Mouse (Mus musculus) limb, embryonic 15.5 days (tissue): ENCODE results near the gene Cacna2d3. TPM values are rescaled to one million over a fixed set of nuclear protein-coding genes. Genes with fewer than 3 reads are reported as not detected.

ENCODE experiments used
- ATAC-seq: fragments of 200-750 bp; cut with Nextera tagmentation; 2 replicates; pipeline ENCODE4 v1.8.0; 2017; ENCODE audit warnings: low read depth, moderate TSS enrichment; ENCODE audit not compliant: insufficient number of reproducible peaks, low FRiP score, low TSS enrichment
- H3K27ac ChIP-seq: fragments of 300-500 bp; sonication (generic); 2 replicates; pipeline ENCODE4 v1.5.1; 2015; ENCODE audit warnings: moderate library complexity, mild to moderate bottlenecking, inconsistent platforms
- H3K27me3 ChIP-seq: fragments of 300-500 bp; sonication (generic); 2 replicates; pipeline ENCODE4 v1.6.1; 2015; ENCODE audit warnings: inconsistent platforms
- H3K36me3 ChIP-seq: fragments of 300-500 bp; sonication (generic); 2 replicates; pipeline ENCODE4 v1.6.1; 2015; ENCODE audit warnings: inconsistent platforms
- H3K4me1 ChIP-seq: fragments of 300-500 bp; sonication (generic); 2 replicates; pipeline ENCODE4 v1.6.1; 2015; ENCODE audit warnings: inconsistent platforms
- H3K4me2 ChIP-seq: fragments of 300-500 bp; sonication (generic); 2 replicates; pipeline ENCODE4 v1.6.1; 2015; ENCODE audit warnings: mild to moderate bottlenecking, inconsistent platforms
- H3K4me3 ChIP-seq: fragments of 300-500 bp; sonication (generic); 2 replicates; pipeline ENCODE4 v1.5.1; 2015; ENCODE audit warnings: mild to moderate bottlenecking, inconsistent platforms
- H3K9ac ChIP-seq: fragments of 300-500 bp; sonication (generic); 2 replicates; pipeline ENCODE4 v1.6.1; 2015; ENCODE audit warnings: inconsistent platforms
- H3K9me3 ChIP-seq: fragments of 300-500 bp; sonication (generic); 2 replicates; pipeline ENCODE4 v1.6.1; 2016; ENCODE audit warnings: inconsistent platforms
- WGBS: fragments of 180-500 bp; shearing (Covaris S2); methylation state at CpG from one replicate; pipeline ENCODE4 v1.1.7; 2015; 5-methylcytosine and 5-hydroxymethylcytosine counted together
- polyA plus RNA-seq: library from polyadenylated mRNA; unstranded; fragments of >200 nt; fragmentation: Nextera tagmentation; extraction: Ambion mirVana; gene quantifications from 2 replicates; pipeline ENCODE4 v1.2.1, GENCODE M21; 2015

Gene Cacna2d3
- polyA plus RNA-seq, 1 experiment from 2014 or later, result 7.2 TPM

DNA sequence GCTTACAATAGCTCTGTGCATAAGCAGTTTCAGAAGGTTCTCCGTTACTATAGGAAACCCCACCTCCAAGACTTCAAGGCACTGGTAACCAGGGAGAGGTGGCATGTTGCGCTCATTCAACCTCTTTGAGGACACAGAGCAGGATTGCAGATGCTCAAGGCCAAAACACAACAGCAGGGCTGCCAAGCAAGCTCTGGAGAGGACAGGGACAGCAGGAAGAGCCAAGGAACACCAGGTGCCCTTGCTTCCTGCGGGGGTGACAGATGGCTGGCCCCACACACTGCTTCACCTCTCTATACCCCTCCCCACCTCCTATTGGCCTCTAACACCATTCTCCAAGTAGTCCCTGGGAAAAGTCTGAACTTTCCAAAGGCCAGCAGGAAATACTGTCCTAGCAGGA, 9.0 kb downstream of the Cacna2d3 start:
- WGBS, result 79% methylated on average over 3 of the region's 3 CpGs
- no peaks in the 10 kb centered on the region for H3K36me3 ChIP-seq
- no peak overlapping the region for H3K9ac ChIP-seq
- no peaks in the 10 kb centered on the region for H3K9me3 ChIP-seq
- H3K4me2 ChIP-seq, result no peak overlapping the region
- no peak overlapping the region for H3K4me3 ChIP-seq
- ATAC-seq, result no peak
- peaks cover 23% of the 10 kb centered on the region; the same call in 1 of the 2 replicates for H3K27me3 ChIP-seq
- no peaks in the 10 kb centered on the region for H3K4me1 ChIP-seq
- H3K27ac ChIP-seq, result no peak overlapping the region

- H3K4me3 ChIP-seq, result no peak overlapping the region
- H3K27me3 ChIP-seq, result peaks cover 26% of the 10 kb centered on the region
- no peak overlapping the region for H3K4me2 ChIP-seq
- H3K9me3 ChIP-seq, result no peaks in the 10 kb centered on the region
- no peaks in the 10 kb centered on the region for H3K4me1 ChIP-seq
- ATAC-seq, result no peak
- 40% methylated on average over 18 of the region's 18 CpGs for WGBS
- no peak overlapping the region for H3K27ac ChIP-seq
- H3K36me3 ChIP-seq, result no peaks in the 10 kb centered on the region
- H3K9ac ChIP-seq, result no peak overlapping the region
Observed at GRCm38 (mm10) chr14:29707561-29708335, 13.9 kb downstream of the Cacna2d3 start.

DNA sequence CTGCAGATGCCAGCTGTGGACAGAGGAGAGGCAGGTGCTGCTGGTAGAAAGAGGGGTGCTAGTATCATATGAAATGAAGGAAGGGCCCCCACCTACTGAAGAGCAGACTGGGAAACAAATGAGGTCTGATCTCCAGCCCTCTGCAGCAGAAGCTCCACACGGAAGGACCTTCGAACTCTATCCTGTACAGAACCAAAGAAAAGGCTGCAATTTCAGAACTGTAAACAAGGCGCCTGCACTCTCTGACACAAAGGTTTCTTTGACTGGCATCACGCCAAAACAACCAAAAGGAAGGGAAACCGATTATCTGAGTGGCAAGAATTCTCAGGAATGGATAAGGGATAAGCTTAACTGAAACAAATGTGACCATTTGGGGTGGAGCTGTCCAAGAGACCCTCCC, 18.9 kb downstream of the Cacna2d3 start:
- H3K27ac ChIP-seq, result no peak overlapping the region
- H3K4me2 ChIP-seq, result no peak overlapping the region
- no peak overlapping the region for H3K4me3 ChIP-seq
- H3K27me3 ChIP-seq, result peaks cover 26% of the 10 kb centered on the region
- no peaks in the 10 kb centered on the region for H3K9me3 ChIP-seq
- no peak overlapping the region for H3K9ac ChIP-seq
- no peaks in the 10 kb centered on the region for H3K36me3 ChIP-seq
- ATAC-seq, result no peak
- 69% methylated on average over 5 of the region's 5 CpGs for WGBS
- H3K4me1 ChIP-seq, result no peaks in the 10 kb centered on the region

DNA sequence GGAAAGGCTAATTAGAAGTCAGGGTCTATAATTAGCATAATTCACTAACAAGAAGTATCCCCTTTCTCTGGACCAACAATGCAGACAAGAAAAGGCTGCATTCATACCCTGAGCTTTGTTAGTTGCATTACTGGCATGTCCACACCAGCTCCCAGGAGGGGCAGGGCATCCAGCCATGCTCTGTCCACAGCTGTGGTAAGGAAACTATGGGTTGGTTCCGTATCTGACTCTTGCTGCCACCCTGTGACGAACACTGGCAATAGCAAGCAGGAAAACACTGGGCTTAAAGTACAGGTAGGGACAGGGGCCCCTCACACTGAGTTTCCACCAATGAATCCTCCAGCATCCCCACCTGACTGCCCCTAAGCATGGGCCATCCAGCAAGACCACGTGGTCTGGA, 25.5 kb downstream of the Cacna2d3 start:
- H3K27ac ChIP-seq, result no peak overlapping the region

DNA sequence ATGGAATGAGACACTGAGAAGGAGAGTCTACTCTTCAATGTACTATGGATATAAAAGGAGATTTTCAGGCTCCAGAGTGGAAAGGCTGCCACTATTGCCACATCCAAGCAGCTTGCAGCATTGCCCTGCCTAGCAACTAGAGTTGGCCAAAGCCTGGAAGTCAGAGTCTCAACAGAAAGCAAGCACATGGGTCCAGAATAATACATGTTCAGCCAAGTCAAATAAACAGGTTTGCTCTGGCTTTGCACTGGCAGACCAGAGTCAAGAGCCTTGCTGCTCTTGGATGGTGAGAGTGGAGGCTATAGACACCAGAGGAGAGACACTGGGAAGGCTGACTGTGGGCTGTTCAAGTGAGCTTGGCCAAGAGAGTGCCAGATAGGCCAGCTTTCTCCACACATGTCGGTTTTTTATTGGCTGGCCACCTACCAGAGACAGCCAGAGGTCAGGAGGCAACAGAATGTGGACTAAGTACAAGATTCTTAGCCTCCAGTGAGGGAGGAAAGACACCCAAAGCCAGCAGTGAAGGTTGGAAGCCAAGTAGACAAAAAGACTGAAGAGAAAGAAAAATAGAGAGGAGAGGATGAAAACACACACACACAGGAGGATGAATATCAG, 49.1 kb downstream of the Cacna2d3 start:
- Histone ChIP-seq H3K4me3 (no peak overlapping the region), H3K27ac (no peak overlapping the region), H3K9ac (no peak overlapping the region), H3K4me2 (no peak overlapping the region), H3K4me1 (no peaks in the 10 kb centered on the region), H3K9me3 (no peaks in the 10 kb centered on the region), H3K27me3 (no peaks in the 10 kb centered on the region), H3K36me3 (no peaks in the 10 kb centered on the region)
- no peak for ATAC-seq
- WGBS, result 20% methylated on average over 1 of the region's 1 CpGs

More for the DNA sequence above, 25.5 kb downstream of the Cacna2d3 start:
- Histone ChIP-seq H3K4me1 (no peaks in the 10 kb centered on the region; the same call in 1 of the 2 replicates), H3K36me3 (no peaks in the 10 kb centered on the region), H3K4me2 (no peak overlapping the region), H3K4me3 (no peak overlapping the region), H3K9me3 (no peaks in the 10 kb centered on the region), H3K9ac (no peak overlapping the region), H3K27me3 (peaks cover 9% of the 10 kb centered on the region)
- 11% methylated on average over 3 of the region's 3 CpGs for WGBS
- no peak for ATAC-seq

GRCm38 (mm10) chr14:29669826-29670225, 51.8 kb downstream of the Cacna2d3 start:
- no peak overlapping the region for H3K4me3 ChIP-seq
- 79% methylated on average over 5 of the region's 5 CpGs for WGBS
- no peaks in the 10 kb centered on the region for H3K4me1 ChIP-seq
- ATAC-seq, result no peak
- H3K36me3 ChIP-seq, result no peaks in the 10 kb centered on the region
- no peaks in the 10 kb centered on the region for H3K27me3 ChIP-seq
- no peak overlapping the region for H3K27ac ChIP-seq
- H3K4me2 ChIP-seq, result no peak overlapping the region
- H3K9me3 ChIP-seq, result no peaks in the 10 kb centered on the region
- H3K9ac ChIP-seq, result no peak overlapping the region

- Histone ChIP-seq H3K36me3 (no peaks in the 10 kb centered on the region), H3K27ac (no peak overlapping the region)
- WGBS, result 39% methylated on average over 1 of the region's 1 CpGs
Observed at GRCm38 (mm10) chr14:29657006-29657405, 64.7 kb downstream of the Cacna2d3 start.

GRCm38 (mm10) chr14:29650591-29650990, 71.1 kb downstream of the Cacna2d3 start:
- Histone ChIP-seq H3K9me3 (no peaks in the 10 kb centered on the region), H3K27ac (no peak overlapping the region), H3K9ac (no peak overlapping the region), H3K4me1 (no peaks in the 10 kb centered on the region), H3K27me3 (no peaks in the 10 kb centered on the region), H3K4me2 (no peak overlapping the region), H3K36me3 (no peaks in the 10 kb centered on the region), H3K4me3 (no peak overlapping the region)
- ATAC-seq, result no peak
- WGBS, result 77% methylated on average over 5 of the region's 5 CpGs

More at GRCm38 (mm10) chr14:29657006-29657405, 64.7 kb downstream of the Cacna2d3 start:
- Histone ChIP-seq H3K4me2 (no peak overlapping the region), H3K9me3 (no peaks in the 10 kb centered on the region), H3K27me3 (no peaks in the 10 kb centered on the region), H3K4me1 (no peaks in the 10 kb centered on the region), H3K9ac (no peak overlapping the region), H3K4me3 (no peak overlapping the region)
- ATAC-seq, result no peak

GRCm38 (mm10) chr14:29648721-29649120, 72.9 kb downstream of the Cacna2d3 start:
- Histone ChIP-seq H3K9me3 (no peaks in the 10 kb centered on the region), H3K9ac (no peak overlapping the region), H3K27me3 (no peaks in the 10 kb centered on the region), H3K4me2 (no peak overlapping the region), H3K27ac (no peak overlapping the region), H3K36me3 (no peaks in the 10 kb centered on the region), H3K4me3 (no peak overlapping the region), H3K4me1 (no peaks in the 10 kb centered on the region)
- no peak for ATAC-seq
- WGBS, result 74% methylated on average over 6 of the region's 6 CpGs

GRCm38 (mm10) chr14:29645421-29645820, 76.2 kb downstream of the Cacna2d3 start:
- H3K36me3 ChIP-seq, result no peaks in the 10 kb centered on the region
- no peaks in the 10 kb centered on the region for H3K27me3 ChIP-seq
- H3K4me3 ChIP-seq, result no peak overlapping the region
- no peaks in the 10 kb centered on the region for H3K9me3 ChIP-seq
- no peak overlapping the region for H3K9ac ChIP-seq
- H3K4me2 ChIP-seq, result no peak overlapping the region
- WGBS, result 78% methylated on average over 11 of the region's 11 CpGs
- no peaks in the 10 kb centered on the region for H3K4me1 ChIP-seq
- no peak for ATAC-seq
- H3K27ac ChIP-seq, result no peak overlapping the region

DNA sequence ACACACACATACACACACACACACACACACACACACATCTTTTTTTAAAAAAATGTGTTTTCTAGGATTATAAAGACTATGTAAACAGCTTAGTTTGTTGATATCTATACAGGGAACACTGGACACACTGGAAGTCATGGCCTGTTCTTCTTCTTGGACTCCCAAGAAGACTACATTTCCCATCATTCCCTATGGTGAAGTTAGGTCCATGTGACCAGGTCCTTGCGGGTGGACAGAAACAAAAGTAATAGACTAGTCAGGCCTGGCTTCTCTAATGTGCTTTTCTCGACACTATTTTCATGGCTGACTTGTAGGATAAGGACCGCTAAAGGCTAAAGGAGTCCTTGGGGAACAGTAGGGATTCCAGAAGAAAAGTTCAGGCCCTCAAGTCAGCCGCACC, 78.4 kb downstream of the Cacna2d3 start:
- H3K27me3 ChIP-seq, result no peaks in the 10 kb centered on the region
- H3K4me2 ChIP-seq, result no peak overlapping the region
- H3K36me3 ChIP-seq, result no peaks in the 10 kb centered on the region
- 64% methylated on average over 4 of the region's 4 CpGs for WGBS
- H3K9me3 ChIP-seq, result no peaks in the 10 kb centered on the region
- no peak overlapping the region for H3K4me3 ChIP-seq
- no peak for ATAC-seq
- H3K9ac ChIP-seq, result no peak overlapping the region
- no peak overlapping the region for H3K27ac ChIP-seq
- H3K4me1 ChIP-seq, result no peaks in the 10 kb centered on the region

GRCm38 (mm10) chr14:29639266-29639665, 82.4 kb downstream of the Cacna2d3 start:
- ATAC-seq, result no peak
- no peaks in the 10 kb centered on the region for H3K4me1 ChIP-seq
- H3K27ac ChIP-seq, result no peak overlapping the region
- no peak overlapping the region for H3K4me2 ChIP-seq
- 66% methylated on average over 3 of the region's 3 CpGs for WGBS
- no peak overlapping the region for H3K9ac ChIP-seq
- no peaks in the 10 kb centered on the region for H3K36me3 ChIP-seq
- no peaks in the 10 kb centered on the region for H3K27me3 ChIP-seq
- no peak overlapping the region for H3K4me3 ChIP-seq
- no peaks in the 10 kb centered on the region for H3K9me3 ChIP-seq
